Mouse (Mus musculus): Measurements from ENCODE around the gene Cfap161. TPM values are rescaled to one million over a fixed set of nuclear protein-coding genes. Genes with fewer than 3 reads are reported as not detected.

Cfap161 gene
- not detected in 2 replicates for total RNA-seq (2015)
- not detected in 2 replicates for total RNA-seq (2017)

DNA sequence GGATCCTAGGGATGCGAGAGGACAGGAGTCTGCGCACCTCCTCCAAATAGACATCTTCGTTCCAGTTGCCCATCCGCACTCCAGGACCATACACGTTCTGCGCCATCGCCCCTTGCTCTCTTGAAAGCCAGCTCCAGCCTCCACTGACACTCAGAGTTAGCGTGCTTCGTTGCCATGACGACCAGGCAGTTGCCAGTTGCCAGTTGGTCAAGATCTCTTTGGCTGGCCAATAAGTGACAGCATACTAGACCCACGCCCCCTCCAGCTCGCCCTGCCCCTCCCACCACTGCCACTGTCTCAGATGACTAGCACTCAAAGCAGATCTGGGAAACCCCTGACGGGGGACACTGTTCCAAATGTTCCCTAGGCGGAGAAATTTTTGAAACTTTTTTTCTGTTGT is at the start of gene Cfap161:
Gene Cfap161, minus strand, starts transcription at position 176 of the 400 bp plus-strand sequence.
- no peak for ATAC-seq (ENCODE audit: poor library complexity, severe bottlenecking)

DNA sequence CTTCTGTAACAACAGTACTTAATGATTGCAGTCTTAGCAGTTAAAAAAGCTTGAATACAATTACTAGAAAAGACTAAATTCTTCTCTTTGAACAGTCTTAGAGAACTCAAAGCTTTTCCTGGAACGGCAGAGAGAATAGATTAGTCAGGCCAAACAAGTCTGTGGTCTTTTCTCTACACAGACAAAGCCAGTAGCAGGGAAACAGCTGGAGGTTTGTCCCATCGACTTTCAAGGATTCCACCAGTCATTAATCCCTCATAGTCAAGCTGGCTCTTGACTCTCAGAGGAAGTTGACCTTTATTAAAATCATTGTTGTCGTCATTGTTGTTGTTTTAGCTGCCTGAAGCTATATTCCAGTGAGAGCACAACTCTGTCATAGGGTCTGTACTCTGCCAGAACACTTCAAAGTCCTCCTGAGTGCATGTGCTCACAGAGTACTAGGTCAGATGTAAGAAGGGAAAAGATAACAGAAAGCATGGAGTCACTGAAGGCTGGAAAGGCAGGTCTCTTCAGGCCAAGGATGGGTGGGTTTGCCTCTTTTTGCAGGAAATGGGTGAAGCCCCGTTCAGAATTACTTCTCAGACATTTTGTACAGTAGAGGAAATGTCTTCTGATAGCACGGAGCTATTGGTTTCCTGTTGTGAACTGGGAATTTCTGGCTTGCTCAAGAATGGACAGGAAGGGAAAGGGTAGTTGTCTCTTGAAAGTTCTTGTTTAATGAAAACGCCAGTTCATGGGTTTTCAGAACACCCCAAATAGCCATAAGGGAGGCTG is 48.0 kb upstream of the Cfap161 start:
- ATAC-seq (ENCODE audit: poor library complexity, severe bottlenecking) = no peak

- no peak for ATAC-seq (ENCODE audit: poor library complexity, severe bottlenecking)
These were observed 45.4 kb upstream of the Cfap161 start for GRCm38 (mm10) chr7:83840076-83840475.

DNA sequence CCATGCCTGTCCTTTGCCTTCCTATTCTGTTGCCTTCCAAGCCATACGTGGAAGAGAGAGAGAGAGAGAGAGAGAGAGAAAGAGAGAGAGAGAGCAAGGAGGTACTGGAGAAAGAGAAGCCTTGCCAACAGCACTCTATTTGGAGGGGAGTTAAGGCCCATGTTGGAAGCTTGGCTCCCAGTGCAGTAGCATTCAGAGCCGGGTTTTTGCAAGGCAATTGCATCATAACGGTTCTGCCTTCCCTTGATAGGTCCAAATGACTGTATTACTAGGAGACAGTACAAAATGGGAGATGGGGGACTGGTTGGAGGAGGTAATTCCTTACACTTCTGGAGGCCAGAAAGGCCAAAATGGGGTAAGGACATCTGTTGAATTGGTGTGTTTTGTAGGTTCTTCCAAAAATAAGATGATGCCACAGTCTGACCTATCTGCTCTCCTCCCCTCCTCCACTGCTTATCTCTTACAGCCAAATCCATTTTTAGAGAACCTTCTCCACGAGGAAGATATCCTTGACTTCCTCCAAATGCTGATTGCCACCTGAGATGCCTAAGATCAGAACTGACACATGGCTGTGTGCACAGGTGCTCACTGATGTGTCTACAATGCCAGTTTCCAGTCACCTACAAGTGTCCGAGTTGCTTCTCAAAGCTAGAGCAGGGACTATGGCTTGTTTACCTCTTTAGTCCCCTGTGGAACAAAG is 44.0 kb upstream of the Cfap161 start:
- ATAC-seq (ENCODE audit: poor library complexity, severe bottlenecking) = no peak

DNA sequence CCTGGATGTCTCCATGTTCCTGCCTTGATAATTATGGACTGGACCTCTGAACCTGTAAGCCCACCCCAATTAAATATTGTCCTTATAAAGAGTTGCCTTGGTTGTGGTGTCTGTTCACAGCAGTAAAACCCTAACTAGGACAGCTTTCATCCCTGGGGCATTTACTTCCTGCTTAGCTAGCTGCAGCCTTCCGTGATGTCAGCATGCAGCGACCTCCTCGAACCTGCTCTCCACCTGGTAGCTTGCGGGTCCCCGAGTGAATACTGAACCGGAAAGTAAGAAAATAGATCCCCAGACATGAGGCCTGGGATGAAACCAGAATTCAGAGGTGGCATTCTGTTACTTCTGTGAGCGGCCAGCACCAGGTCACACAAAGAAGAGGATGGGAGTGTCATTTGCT is 34.7 kb upstream of the Cfap161 start:
- ATAC-seq (ENCODE audit: poor library complexity, severe bottlenecking) = no peak

DNA sequence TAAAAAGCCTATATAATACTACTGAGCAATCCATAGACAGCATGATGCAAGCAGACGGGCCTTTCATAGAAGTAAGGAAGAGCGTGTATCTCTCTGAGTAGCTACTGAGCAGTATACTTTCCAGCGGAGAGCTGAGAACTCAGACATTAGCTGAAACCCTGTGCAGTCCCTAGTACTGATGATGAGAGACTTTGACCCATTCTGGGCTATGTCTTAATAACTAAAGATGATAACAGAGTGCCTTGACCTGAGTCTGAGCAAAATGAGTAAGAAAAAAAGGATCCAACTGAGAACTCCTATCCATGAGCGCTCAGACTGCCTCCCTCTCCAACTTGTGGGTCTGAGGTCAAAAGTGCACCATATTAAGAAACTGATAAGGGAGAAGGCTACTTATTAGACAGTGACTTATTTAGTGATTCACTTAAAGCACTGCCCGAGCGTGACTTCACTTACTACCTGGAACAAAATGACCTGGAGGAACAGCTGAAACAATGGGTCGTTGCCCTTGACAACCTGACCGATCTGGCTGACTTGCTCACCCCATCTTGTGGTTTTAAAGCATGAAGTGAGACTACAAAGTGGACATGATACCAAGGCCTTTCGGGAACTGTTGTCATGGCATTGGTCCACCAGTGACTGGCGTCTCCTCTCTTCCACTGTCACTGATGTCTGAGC is 32.9 kb upstream of the Cfap161 start:
- ATAC-seq (ENCODE audit: poor library complexity, severe bottlenecking) = no peak

- ATAC-seq (ENCODE audit: poor library complexity, severe bottlenecking) = no peak
These were observed 32.1 kb upstream of the Cfap161 start for GRCm38 (mm10) chr7:83826808-83827207.

DNA sequence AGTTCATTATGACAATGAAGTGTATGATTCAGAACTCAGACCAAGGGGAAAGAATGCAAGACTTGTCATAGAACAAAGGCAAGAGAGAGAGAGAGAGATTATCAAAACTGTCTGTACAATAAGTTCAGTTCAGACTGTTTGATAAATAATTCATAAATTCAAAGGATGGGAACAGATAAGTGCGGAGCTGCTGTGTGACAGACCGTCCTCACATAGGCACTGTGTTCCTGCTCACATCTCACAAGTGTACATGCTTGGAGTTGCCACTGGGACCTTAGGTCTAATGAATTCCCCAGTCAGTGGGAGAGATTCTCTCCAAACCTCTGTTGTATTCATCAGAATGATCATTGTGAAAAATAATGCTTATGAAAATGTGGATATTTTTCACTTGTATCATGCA is 27.3 kb upstream of the Cfap161 start:
- ATAC-seq (ENCODE audit: poor library complexity, severe bottlenecking) = no peak

GRCm38 (mm10) chr7:83816886-83817285 is 22.2 kb upstream of the Cfap161 start:
- ATAC-seq (ENCODE audit: poor library complexity, severe bottlenecking) = no peak

DNA sequence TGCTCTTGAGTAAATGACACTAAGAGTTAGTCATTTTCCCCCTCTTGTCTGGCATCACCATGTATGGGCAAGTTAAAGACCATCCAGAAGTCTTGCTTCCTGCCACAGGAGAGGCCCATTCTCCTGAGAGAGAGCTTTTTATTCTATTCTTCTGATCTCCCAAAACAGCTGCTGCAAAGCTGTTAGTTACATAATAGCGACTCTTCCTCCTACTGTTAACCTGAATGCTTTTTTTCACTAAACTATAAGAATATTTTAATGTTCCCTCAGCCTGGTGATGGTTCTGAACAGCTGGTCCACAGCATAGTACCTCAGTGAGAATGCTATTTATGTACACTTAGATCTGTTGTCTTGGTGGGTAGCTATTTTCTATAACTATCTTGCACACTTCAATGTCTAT is 21.0 kb upstream of the Cfap161 start:
- ATAC-seq (ENCODE audit: poor library complexity, severe bottlenecking) = no peak

DNA sequence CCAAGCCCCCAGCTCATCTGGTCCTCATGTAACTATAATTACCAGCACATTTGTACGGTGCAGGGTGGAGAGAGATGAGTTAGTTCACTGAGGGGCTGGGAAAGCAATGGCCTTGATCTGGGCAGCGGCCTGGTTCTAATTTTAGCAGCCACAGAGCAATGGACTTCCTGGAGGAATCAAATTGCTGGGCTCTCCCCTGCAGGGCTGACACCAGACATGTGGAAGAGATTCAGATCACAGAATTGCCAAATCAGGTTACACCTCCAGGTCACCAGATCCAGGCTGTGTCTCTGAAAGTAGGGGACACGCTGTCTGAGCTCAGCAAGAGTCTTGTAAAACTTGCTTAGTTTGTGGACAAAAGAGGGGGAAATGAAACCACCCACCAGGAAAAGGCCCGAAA is 19.3 kb upstream of the Cfap161 start:
- ATAC-seq (ENCODE audit: poor library complexity, severe bottlenecking) = peak; percentile 43

DNA sequence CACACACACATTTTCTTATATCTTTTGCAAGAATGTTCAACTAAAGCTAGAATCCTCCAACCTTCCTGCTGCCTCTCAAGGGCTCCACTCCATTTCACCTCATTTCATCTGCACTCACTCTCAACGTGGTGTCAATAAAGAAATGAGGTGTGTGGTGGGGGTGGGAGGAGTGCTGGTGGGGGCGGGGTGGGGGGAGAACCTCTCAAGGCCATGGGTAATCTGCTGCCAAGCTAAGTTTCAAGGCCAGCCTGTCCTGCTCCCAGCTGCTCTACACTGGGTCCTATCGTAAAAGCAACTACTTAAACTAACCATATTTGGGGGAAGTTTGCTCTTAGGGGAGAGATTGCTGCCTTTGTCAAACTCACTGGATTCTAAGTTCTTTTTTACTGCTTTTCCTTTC is 18.8 kb upstream of the Cfap161 start:
- no peak for ATAC-seq (ENCODE audit: poor library complexity, severe bottlenecking)

- no peak for ATAC-seq (ENCODE audit: poor library complexity, severe bottlenecking)
These were observed 18.3 kb upstream of the Cfap161 start for GRCm38 (mm10) chr7:83813016-83813415.

- no peak for ATAC-seq (ENCODE audit: poor library complexity, severe bottlenecking)
These were observed 17.9 kb upstream of the Cfap161 start for GRCm38 (mm10) chr7:83812581-83812980.

DNA sequence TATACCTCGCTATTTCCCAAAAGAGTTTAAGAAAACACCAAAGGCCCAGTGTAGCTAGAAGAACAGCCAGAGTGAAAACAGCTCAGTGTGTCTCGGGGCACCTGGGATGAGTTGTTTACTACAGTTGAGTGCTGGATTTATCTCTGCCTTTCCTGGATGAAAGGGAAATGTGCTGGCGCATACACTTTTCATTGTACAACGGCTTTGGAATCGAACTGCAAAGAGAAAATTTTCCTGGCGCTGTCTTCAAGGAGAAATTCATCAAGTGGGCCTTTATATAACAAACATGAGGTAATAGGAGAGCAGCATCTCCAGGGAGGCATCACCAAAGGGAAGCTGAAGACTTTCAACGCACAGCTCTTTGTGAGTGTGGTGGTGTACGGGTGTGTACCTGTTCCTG is 17.2 kb upstream of the Cfap161 start:
- no peak for ATAC-seq (ENCODE audit: poor library complexity, severe bottlenecking)

DNA sequence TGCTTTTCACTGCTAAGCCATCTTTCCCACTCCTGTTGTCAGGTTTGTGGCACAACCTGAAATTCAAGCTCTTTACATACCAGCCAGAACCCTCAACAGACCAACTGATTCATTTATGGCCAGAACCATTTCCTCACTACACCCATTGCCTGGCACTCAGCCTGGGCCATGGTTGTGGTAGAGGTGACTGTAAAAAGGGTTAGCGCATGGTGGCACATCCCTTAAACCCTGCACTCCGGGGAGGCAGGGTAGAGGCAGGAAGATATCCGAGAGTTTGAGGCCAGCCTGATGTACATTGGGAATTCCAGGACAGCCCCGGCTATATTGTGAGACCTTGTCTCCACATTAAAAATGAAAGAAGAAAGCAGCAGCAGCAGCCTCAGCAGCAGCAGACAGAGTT is 16.8 kb upstream of the Cfap161 start:
- no peak for ATAC-seq (ENCODE audit: poor library complexity, severe bottlenecking)

DNA sequence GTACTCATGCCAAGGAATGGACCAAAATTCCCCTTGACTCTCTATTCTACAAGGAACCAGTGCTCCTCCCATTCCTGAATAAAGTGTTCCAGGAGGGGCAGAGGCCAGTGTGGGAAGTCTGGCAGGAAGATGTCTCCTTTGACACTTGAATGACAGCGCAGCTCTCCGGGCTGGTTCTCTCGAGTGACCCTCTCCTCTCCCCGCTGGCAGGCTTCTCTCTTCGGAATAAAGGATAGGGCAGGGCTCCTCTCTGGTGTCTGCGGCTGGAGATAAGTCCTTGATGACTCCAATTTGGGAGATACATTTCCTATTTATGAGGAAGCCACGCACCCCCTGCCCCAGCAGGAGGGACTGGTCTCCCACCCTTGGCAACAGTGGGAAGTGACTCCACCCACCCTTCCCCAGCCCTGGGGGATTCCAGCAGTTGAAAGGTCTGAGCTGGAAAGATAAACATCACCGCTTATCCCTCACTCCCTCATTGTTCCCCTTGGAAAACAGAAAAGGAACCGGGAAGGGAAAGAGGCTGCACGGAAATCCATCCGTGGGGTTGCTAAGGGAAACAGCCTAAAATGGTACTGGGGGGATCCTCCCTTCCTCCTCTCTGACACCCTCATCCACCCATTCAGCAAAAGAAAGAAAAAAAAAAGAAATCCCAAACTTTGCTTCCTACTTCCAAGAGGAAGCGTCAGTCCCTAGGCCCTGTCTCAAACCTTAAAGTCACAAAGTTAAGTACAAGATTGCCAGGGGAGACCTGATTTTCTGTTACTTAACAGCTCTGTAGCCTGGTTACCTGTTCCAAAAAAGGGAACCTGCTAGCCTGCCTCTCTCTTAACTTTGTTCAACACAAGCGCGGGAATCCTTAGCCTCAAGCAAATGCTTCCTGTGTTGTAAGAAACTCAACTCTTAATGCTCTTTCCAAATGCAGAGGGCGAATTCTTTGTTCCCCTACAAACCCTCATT is 15.7 kb upstream of the Cfap161 start:
- ATAC-seq (ENCODE audit: poor library complexity, severe bottlenecking) = peak; percentile 29; the same call in 1 of the 2 replicates

GRCm38 (mm10) chr7:83809715-83810114 is 15.0 kb upstream of the Cfap161 start:
- ATAC-seq (ENCODE audit: poor library complexity, severe bottlenecking) = peak; percentile 87

- no peak for ATAC-seq (ENCODE audit: poor library complexity, severe bottlenecking)
These were observed 14.4 kb upstream of the Cfap161 start for GRCm38 (mm10) chr7:83809060-83809459.

GRCm38 (mm10) chr7:83806934-83807333 is 12.3 kb upstream of the Cfap161 start:
- no peak for ATAC-seq (ENCODE audit: poor library complexity, severe bottlenecking)

DNA sequence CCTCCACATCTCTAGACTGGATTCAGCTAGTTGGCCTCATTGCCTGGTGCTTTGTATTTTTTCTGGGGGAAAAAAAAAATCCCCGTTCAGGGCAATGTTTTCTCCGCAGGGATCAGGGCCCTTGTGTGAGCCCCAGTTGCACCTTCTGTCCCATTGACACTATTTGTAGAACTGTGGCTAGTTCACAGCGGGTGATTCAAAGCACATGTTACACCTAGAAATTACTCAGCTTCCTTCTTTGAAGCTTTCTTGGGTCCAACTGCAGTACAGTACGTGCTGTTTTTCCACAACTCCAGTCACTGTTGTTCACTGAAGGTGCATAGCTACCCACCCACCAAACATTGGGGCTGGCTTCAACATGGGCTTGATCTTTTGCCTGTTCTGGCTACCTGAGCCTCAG is 9.1 kb upstream of the Cfap161 start:
- no peak for ATAC-seq (ENCODE audit: poor library complexity, severe bottlenecking)
